Mouse (Mus musculus): ENCODE data around the gene Tmem60. TPM values are rescaled to one million over a fixed set of nuclear protein-coding genes. Genes with fewer than 3 reads are reported as not detected.

Tmem60 gene
- total and polyA plus RNA-seq, 3 experiments = 23.5 to 37.4 TPM; not detected in 1

DNA sequence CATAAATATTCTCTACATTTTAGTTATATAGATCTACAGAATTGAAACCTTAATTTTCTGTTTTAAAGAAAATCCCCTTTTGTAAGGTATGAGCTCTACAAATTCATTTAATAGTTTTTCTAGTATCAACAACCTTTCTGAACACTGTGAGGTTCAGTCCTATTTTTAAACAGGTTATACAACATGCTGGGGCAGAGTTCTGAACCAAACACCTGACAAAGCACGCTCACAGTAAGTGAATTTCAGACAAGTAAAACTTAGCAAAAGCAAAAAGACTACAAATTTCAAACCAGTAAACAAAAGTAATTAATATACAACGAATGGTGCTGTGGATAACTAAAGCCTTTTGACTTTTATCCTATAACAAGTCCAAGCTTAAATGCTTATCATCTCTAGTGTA, 23.6 kb upstream of the Tmem60 start:
- H3K4me3 ChIP-seq (ENCODE audit: control insufficient read depth in 1 of 2, insufficient read depth in 1 of 2, low read depth in 2 of 2, low read length in 2 of 2) = no peak overlapping the region
- H3K9me3 ChIP-seq (replicated peaks; ENCODE audit: insufficient read depth, low read length) = no peaks in the 10 kb centered on the region
- DNase-seq (ENCODE audit: low read depth, low spot score) = no peak
- peaks cover 9% of the 10 kb centered on the region; the same call in 1 of the 2 replicates for H3K79me2 ChIP-seq (ENCODE audit: control insufficient read depth, insufficient read depth, low read length, poor library complexity)
- H3K27me3 ChIP-seq (ENCODE audit: control insufficient read depth in 1 of 2, insufficient read depth in 2 of 2, low read length in 2 of 2) = no peaks in the 10 kb centered on the region
- TF ChIP-seq UBTF (IDR thresholded peaks at IDR 0.05; ENCODE audit: borderline replicate concordance, insufficient read depth, low read depth, low read length) (no peak), POLR2AphosphoS2 (IDR thresholded peaks at IDR 0.05; ENCODE audit: low read length) (no peak), POLR2AphosphoS5 (IDR thresholded peaks at IDR 0.05; ENCODE audit: borderline replicate concordance, low read depth, low read length) (no peak), TAL1 (IDR thresholded peaks at IDR 0.05; ENCODE audit: low read length) (no peak), CHD1 (IDR thresholded peaks at IDR 0.05; ENCODE audit: low read depth, low read length) (no peak), MAX (IDR thresholded peaks at IDR 0.05; ENCODE audit: low read length) (no peak), MAZ (IDR thresholded peaks at IDR 0.05; ENCODE audit: low read depth, low read length) (no peak), RCOR1 (IDR thresholded peaks at IDR 0.05; ENCODE audit: low read depth, low read length) (no peak), ZMIZ1 (IDR thresholded peaks at IDR 0.05; ENCODE audit: low read depth, low read length) (no peak), SMC3 (IDR thresholded peaks at IDR 0.05; ENCODE audit: low read depth, low read length) (no peak), GATA1 (IDR thresholded peaks at IDR 0.05; ENCODE audit: low read depth, low read length) (no peak)
- no peak overlapping the region for H3K9ac ChIP-seq (ENCODE audit: control insufficient read depth, low read depth, low read length, poor library complexity, severe bottlenecking)
- H3K27ac ChIP-seq (ENCODE audit: control insufficient read depth, low read depth, low read length) = no peak overlapping the region
- H3K36me3 ChIP-seq (ENCODE audit: control insufficient read depth in 1 of 2, insufficient read depth in 2 of 2, low read length in 2 of 2) = peaks cover 8 to 9% of the 10 kb centered on the region in 2 experiments
- peaks cover 0 to 5% of the 10 kb centered on the region in 2 experiments; a peak in 2 of 4 replicates for H3K4me1 ChIP-seq (ENCODE audit: control insufficient read depth in 1 of 2, insufficient read depth in 2 of 2, low read length in 2 of 2)

GRCm38 (mm10) chr5:20860565-20860964, 21.4 kb upstream of the Tmem60 start:
- Histone ChIP-seq H3K9ac (ENCODE audit: control insufficient read depth, low read depth, low read length, poor library complexity, severe bottlenecking) (no peak overlapping the region), H3K4me1 (ENCODE audit: control insufficient read depth in 1 of 2, insufficient read depth in 2 of 2, low read length in 2 of 2) (peaks cover 0 to 5% of the 10 kb centered on the region in 2 experiments; a peak in 2 of 4 replicates), H3K36me3 (ENCODE audit: control insufficient read depth in 1 of 2, insufficient read depth in 2 of 2, low read length in 2 of 2) (peaks cover 3 to 7% of the 10 kb centered on the region in 2 experiments), H3K79me2 (ENCODE audit: control insufficient read depth, insufficient read depth, low read length, poor library complexity) (peaks cover 11% of the 10 kb centered on the region; the same call in 1 of the 2 replicates), H3K4me3 (ENCODE audit: control insufficient read depth in 1 of 2, insufficient read depth in 1 of 2, low read depth in 2 of 2, low read length in 2 of 2) (no peak overlapping the region), H3K9me3 (replicated peaks; ENCODE audit: insufficient read depth, low read length) (no peaks in the 10 kb centered on the region), H3K27ac (ENCODE audit: control insufficient read depth, low read depth, low read length) (no peak overlapping the region), H3K27me3 (ENCODE audit: control insufficient read depth in 1 of 2, insufficient read depth in 2 of 2, low read length in 2 of 2) (no peaks in the 10 kb centered on the region)
- no peak for TF ChIP-seq SMC3 (IDR thresholded peaks at IDR 0.05; ENCODE audit: low read depth, low read length)
- TF ChIP-seq ZC3H11A (IDR thresholded peaks at IDR 0.05; ENCODE audit: low read depth, low read length) = no peak
- no peak for TF ChIP-seq HCFC1 (IDR thresholded peaks at IDR 0.05; ENCODE audit: low read depth, low read length)
- TF ChIP-seq NRF1 (IDR thresholded peaks at IDR 0.05; ENCODE audit: insufficient read depth, low read depth, low read length, poor library complexity, severe bottlenecking) = no peak
- TF ChIP-seq CTCF (IDR thresholded peaks at IDR 0.05 in 2 of 3, conservative IDR thresholded peaks at IDR 0.05 in 1 of 3; ENCODE audit: control insufficient read depth in 1 of 3, insufficient read depth in 1 of 3, low read depth in 2 of 3, low read length in 3 of 3, poor library complexity in 1 of 3, severe bottlenecking in 1 of 3) = no peak
- no peak for TF ChIP-seq ZKSCAN1 (IDR thresholded peaks at IDR 0.05; ENCODE audit: low read depth, low read length)
- TF ChIP-seq POLR2AphosphoS2 (IDR thresholded peaks at IDR 0.05; ENCODE audit: low read length) = no peak
- no peak for TF ChIP-seq SIN3A (IDR thresholded peaks at IDR 0.05; ENCODE audit: low read length)
- no peak for TF ChIP-seq USF1 (IDR thresholded peaks at IDR 0.05; ENCODE audit: low read depth, low read length)
- no peak for TF ChIP-seq MYC (IDR thresholded peaks at IDR 0.05; ENCODE audit: low read depth, low read length)
- no peak for TF ChIP-seq MAX (IDR thresholded peaks at IDR 0.05; ENCODE audit: low read length)
- TF ChIP-seq TCF12 (IDR thresholded peaks at IDR 0.05; ENCODE audit: low read depth, low read length) = no peak
- DNase-seq (ENCODE audit: low read depth, low spot score) = no peak

Measured in MEL (cell line).